Mouse (Mus musculus) right cerebral cortex, postnatal 14 days (tissue): Measurements from ENCODE around the gene Themis2.

Experiments used
- DNase-seq: peaks from one replicate; pipeline ENCODE4 v3.0.0; 2022

The Themis2 gene

DNA sequence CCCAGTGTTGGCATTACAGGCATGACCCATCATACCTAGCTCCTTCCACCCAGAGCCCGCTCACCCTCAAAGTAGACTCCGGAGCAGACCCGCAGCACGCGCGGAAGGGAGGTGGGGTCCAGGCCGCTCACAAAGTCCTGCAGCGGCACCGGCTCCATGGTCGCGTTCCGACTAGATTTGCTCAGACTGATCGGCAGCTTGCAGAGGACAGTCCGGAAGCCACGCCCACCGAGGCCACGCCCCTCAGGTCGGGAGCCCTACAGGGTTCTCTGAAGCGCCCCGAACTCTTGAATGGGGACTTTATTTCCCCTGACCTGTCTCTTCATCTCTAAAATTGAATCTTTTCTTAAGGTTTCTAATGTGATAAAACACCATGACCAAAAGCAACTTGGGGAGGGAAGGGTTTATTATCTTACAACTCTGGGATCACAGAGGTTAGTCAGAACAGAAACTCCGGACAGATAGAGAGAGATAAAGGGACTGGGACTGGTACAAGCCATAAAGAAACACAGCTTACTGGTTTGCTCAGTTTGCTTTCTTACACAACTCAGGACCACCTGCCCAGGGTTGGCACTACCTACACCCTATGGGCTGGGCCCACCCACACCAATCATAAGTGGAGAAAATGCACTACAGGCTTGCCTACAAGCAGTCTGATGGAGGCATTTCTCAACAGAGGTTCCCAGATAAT is at the start of gene Themis2:
Gene Themis2, minus strand, starts transcription at position 192 of the 691 bp plus-strand sequence.
- peak; percentile 57 for DNase-seq

DNA sequence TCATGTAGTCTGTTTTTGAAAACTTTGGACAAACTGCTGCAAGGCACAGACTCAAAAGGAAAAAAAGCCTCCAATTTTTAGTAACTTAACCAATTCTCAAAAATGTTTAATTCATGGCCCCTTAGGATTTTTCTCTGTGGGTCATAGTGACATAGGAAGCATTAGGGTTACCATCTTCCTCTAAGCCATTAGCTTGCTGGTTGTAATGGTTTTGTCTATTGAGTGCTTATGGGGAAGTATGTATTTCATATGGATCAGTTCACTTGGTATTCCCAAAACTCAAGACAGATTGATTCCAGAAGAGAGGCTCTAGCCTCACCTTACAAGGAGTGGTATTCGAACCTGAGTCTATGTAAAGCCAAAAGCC is 47.5 kb upstream of the Themis2 start:
- DNase-seq: no peak

DNA sequence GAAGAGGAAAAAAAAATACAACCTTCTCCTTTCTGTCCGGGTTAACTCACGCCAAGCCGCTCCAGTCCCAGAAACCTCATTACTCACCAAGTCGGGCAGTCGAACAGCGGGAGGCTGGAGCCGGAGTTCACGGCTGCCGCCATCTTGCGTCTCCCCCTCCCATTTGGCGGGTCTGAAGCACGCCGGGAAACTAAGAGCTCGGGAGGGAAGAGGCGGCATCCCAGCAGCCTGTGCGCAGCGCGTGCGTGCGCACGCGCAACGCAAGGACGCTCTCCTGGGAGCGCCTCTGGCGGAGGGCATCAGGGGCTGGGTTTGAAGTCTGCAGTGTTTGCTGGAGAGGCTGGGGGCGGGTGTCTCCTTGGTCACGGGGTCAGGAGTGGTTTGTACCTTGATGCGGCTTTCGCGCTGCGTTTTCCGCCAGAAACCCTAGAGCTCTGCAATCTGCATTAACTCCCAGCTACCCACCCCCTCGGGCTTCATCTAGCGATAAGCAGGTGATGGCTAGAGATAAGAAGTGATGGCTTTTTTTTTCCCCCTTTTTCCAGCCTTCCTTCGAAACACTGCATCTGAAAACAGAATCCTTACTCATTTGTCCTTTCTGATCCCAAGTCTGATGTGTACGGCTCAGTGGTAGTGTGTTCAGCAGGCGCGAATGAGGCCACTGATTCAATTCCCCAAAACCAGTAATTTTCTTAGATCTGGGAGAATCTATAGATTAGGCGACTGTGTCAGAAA is 47.0 kb upstream of the Themis2 start, which contains the start of gene Ppp1r8:
Gene Ppp1r8, minus strand, starts transcription at position 200 of the 735 bp plus-strand sequence.
- peak; percentile 87 for DNase-seq

DNA sequence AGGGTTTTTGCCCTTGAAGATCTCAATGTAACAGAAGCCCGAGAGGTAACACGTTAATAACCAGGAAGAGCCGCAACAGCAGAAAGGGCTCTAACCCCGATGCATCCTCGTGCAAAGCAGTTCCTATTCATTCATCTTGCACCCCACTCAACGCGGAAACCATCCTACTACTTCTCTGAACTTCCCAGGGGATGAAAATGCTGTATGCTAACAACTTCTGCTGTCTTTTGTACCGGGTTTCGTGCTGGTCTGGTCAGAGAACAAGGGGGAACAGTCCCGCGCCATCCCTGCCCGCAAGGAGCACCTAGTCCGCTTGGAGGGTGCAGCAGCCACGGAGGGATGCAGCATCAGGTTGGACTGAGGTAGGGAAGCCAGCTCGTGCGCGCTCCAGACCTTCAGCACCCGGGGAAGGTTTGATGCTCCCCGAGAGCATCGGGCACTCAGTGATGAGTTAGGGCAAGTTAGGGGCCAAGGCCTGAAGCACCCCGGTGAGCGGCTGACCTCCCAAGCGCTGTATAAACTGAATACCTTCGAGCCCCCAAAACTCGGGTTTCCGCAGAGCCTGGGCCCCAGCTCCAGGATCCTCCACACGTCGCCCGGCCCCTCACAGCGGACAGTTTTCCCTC is 46.2 kb upstream of the Themis2 start:
- DNase-seq: peak; percentile 24

DNA sequence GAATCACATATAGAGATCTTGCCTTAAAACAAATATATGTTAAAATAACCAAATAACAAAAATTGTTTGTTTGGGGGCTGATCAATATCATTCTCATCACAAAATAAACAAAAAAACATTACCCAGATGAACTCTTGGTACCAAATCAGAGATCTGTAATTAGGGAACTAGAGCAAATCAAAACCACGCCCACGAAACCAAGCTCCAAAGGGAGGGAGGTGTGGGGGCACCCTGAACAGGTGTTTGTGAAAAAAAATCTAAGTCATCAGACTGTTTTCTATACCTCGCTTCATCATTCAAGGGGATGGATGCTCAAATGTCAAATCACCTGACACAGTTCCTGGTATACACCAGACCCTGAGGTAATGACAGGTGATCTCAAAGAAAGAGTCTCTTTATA is 45.3 kb upstream of the Themis2 start:
- DNase-seq: no peak

DNA sequence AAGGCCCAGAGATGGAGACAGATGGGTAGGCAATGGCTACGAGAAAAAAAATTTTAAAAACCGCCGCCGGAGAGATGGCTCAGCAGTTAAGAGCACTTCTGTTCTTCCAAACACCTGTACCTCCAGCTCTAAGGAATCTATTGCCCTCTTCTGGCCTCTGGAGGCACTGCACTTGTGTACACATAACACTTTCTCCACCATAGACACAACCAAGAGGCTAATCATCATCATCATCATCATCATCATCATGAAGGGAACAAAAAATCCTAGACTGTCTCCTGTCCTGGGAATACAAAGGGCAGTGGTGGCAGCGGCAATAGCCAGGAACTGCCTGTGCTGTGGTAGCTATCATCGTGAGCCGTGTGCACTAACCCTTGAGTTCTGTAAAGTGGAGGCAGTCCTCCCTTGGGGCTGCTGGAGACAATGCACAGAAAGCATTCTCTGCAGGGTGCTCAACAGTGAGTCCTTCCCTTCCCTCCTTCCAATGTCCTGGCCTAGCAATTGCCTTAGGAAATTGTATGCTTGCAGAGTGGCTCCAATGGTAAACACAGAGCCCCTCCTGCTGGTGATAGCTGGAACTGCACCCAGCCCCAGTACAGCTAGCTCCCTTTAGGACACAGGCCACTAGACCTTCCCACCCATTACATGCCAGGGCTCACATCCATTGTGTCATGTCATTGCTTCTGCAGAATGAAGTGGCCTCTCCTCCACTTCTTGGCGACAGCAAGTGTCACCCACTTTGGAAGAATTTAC is 27.6 kb upstream of the Themis2 start:
- peak; percentile 77 for DNase-seq

DNA sequence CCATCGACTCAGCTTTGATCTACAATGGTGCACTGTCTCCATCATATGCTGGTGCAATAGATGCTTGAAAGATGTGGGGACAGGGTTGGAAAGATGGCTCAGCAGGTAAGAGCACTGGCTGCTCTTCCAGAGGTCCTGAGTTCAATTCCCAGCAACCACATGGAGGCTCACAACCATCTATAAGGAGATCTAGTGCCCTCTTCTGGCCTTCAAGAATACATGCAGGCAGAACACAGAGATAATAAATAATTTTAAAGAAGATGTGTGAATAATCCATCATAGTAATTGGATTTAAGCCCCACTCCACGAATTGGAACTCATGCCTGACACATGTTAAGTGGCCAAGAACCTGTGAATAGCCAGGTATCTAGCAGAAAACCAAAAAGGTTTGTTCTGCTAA is 22.3 kb upstream of the Themis2 start:
- no peak for DNase-seq

DNA sequence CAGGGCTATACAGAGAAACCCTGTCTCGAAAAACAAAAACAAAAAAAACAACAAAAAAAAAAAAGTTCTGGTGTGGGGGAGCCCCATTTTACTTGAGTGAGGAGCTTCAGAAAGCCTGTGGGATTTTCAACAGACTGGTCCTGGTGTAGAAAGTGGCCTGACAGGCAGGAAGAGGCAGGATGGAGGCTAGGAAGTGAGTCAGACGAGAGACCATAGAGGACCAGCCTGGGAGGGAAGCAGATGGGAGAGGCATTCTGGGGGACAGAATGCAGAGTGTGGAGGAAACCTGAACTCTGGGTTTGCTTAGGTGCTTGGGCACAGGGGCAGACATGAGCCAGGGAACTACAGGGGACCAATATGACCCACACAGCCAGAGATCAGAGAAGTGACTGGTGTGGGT is 20.7 kb upstream of the Themis2 start:
- no peak for DNase-seq

DNA sequence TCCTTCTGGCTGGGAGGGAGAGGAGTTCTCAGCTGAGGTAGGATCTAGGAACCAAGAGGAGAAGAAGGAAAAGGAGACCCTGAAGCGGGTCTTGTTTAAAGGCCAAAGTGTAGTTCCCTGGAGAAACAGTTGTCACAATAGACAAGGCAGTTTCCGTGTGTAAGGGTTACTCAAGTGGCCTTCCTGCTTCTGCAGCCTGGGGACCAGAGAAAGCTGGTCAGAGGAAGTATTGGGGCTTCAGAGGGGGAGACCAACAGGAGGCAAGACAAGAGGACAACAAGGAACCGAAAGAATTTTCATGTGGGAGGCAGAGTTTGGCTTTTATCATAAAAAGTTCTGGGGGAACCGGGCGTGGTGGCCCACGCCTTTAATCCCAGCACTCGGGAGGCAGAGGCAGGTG is 20.2 kb upstream of the Themis2 start:
- no peak for DNase-seq

DNA sequence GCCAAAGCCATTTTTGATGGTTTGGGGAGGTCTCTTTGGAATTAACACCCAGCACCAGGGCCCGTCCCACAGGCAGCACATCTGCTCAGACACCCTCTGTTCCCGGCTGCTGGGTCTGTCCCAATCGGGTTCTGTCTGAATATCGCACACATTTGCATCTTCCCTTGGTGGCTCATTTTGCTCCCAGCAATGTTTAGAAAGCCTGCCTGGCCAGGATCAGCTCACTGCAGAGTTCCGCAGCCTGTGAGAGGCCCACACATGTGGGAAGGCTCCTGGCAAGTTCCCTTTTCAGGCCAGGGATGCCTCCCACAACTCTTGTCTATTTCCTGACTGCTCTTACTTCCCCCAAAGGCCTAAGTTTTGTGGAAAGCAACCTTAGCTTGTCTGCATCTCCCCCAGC is 13.4 kb upstream of the Themis2 start:
- no peak for DNase-seq

DNA sequence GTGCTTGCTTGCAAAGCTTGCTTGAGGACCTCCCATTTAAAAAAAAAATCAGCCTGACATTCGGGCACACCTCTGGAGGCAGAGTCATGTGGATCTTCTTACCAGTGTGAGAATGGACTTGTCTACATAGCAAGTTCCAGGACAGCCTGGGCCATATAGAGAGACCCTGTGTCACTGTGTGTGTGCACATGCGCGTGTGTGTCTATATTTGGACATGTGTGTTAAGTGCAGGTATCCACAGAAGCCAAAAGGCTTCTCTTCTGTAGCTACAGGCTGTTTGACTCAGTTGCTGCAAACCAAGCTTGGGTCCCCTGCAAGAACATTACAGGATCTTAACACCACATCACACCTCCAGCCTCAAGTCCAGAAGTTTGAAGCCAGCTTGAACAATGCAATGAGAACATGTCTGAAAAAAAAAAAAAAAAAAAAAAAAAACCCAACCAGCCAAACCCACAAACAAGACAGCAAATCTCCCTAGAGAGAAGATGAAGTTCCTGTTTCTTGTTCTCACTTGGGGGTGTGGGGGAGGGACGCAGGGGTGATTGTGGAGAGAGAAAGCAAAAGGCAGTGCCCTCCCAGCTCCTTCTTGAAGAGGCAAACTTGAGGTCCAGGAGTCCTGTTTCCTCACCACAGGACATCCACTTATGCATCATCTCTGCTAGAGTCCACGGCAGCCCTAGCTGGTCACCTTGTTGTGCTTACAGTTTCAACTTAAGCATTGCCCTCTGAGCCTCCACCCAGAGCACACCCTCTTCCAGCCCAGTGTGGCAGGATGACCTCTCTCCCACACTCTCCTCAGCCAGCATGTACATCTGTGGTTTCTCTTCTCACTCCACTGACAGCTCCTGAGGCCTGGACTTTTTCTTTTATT is 11.8 kb upstream of the Themis2 start:
- no peak for DNase-seq

DNA sequence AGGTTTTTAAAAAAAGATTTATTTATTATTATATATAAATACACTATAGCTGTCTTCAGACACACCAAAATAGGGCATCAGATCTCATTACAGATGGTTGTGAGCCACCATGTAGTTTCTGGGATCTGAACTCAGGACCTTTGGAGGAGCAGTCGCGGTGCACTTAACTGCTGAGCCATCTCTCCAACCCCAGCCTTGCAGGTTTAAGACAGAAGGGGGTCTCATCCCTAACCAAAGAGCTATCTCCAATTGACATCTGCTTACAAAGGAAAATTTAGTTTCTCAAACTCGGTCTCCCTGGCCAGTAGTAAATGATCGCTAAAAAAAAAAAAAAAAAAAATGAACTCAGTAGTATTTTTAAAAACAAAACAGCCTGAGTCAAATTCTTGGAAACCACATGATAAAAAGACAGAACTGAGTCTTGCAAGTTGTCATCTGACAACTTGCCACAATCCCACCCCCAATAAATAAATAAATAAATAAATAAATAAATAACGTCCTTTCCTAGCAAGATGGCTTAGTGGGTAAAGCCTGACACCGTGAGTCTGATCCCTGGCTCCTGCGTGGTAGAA is 10.5 kb upstream of the Themis2 start:
- no peak for DNase-seq

DNA sequence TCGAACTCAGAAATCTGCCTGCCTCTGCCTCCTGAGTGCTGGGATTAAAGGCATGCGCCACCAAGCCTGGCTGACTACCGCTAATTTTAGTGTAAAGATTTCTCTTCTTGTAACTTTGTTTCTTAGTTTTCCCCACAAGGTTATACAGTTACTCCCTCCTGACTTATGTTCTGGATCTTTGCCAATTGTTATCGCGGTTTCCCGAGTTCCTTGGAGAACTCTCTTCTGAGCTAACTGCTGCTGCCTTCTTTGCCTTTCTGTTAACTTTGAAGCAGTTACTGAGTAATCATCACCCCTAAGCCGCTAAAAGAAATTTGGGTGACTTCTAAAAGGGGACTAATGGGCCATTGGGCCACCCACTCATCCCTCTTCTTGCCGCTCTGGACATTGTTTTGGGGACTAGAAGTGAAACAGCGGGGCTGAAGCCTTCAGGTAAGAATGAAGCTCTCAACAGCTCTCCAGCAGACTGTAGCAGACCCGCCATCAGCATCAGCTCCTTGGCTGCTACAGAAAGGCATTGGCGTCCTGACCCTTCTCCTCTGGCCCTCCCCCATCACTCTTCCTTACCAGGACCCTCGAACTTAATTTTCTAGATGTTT is 9.5 kb upstream of the Themis2 start:
- DNase-seq: no peak

DNA sequence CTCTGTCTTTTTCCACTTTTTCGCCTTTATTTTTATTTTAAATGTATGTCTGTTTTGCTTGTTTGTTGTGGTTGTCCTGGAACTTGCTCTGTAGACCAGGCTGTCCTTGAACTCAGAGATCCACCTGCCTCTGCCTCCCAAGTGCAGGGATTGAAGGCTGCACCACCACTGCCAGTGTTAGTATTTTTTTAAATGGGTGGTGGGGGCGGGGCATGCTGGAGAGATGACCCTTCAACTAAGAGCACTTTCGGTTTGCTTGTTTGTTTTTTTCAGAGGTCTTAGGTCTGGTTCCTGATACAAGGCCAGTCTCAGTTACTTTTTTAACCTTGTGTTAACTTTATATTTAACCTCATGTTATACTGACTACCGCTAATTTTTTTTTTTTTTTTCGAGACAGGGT is 9.0 kb upstream of the Themis2 start:
- DNase-seq: no peak

DNA sequence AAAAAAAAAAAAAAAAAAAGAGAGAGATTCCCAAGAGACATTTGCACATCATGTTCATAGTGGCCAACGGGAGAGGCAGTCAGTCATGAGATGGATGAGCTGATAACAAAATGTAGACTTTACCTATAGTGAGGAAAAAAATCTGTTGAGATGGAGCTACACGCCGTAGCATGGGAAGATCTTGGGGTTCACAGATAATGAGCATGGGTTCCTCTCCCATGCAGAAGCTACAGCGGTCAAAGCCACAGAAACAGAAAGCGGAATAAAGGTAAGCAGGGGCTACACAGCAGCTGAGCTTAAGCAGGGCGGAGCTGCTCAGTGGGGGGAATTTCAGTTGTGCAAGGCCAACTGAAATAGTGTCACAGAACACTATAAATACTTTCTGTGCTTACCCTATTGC is 8.1 kb upstream of the Themis2 start:
- no peak for DNase-seq

DNA sequence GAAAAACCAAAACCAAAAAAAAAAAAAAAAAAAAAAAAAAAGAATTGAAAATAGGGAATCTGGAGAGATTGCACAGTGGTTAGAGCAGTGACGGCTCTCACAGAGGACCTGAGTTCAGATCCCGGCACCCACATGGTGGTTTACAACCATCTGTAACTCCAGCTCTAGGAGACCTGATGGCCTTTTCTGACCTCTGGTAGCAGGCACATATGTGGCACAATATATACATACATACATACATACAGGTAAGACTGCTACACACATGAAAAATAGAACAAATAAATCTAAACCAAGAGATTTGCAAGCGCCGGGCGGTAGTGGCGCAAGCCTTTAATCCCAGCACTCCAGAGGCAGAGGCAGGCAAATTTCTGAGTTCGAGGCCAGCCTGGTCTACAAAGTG is 7.7 kb upstream of the Themis2 start:
- no peak for DNase-seq

DNA sequence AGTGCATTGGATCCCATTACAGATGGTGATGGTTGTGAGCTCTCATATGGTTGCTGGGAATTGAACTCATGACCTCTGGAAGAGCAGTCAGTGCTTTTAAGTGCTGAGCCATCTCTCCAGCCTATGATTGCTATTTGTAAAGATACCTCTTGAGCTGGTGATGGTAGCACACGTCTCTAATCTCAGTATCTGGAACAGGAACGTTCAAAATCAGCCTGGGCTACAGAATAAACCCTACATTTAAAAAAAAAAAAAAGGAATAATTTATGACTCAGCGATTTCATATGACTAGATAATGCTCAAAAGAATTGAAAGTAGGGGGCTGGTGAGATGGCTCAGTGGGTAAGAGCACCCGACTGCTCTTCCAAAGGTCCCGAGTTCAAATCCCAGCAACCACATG is 7.0 kb upstream of the Themis2 start:
- DNase-seq: no peak

DNA sequence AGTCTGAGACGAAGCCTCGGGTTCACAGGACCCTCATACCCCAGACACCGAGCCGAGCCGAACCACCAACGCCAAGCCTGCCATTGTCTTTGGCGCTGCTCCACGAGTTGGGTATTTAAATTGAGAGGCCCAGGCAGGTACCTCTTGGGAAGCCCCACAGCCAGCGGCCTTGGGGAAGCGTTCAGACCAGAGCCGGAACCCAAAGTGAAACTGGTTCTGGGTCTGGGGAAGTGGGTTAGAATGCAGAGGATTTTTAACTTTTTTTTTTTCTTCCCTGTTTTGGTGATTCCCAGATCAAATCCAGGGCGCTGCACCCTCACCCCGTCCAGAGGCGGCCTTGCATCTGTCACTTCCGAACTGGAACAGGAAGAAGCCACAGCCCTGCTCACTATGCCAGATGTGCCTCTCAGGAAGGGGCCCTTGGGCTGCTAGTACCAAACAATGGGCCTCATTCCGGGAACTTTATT is 6.0 kb upstream of the Themis2 start:
- no peak for DNase-seq

DNA sequence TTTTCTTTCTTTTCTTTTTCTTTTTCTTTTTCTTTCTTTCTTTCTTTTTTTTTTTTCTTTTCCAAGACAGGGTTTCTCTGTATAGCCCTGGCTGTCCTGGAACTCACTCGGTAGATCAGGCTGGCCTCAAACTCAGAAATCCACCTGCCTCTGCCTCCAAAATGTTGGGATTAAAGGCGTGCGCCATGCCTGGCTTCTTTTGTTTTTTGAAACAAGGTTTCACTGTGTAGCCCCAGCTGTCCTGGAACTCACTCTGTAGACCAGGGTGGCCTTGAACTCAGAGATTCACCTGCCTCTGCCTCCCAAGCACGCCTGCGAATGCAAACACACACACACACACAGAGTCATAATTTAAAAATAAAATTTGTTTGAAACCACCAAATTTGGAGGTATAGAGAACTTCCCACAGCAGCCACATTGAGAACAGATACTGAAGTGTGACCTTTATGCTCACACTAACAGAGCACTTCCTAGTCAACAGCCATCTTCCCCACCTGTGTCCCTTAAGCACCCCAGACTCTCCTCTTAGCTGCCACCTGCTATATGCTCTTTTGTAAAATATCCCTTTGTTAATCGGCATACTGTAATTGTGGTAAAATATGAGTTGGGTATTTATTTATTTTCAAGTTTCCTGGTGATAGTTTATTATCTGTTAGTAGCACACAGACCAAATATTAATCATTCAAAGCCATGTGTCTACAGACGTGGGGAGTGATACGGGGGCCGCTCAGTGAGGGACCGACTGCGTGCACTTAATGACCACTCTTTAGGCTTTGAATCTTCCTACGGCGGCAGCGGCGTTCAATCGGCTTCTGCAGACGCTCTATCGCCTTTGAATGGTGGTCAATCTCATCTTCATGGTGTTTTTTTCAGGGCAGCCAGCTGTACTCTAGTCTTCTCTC is 5.2 kb upstream of the Themis2 start:
- DNase-seq: no peak

DNA sequence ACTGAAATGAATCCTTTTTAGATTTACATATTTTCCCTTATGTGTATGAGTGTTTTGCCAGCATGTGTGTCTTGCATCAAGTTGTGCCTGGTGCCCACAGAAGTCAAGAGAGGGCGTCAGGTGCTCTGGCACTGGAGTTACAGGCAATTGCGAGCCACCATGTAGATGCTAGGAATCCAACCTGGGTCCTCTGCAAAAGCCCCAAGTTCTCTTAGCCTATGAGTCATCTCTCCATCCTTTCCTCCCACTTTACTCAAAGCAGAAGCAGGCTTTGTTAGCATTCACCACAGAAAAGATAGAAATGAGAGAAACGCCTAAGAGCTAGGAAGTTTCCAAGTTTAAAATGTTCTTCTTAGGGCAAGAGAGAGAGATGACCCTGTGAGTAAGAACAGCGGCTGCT is 3.7 kb upstream of the Themis2 start:
- DNase-seq: no peak
